Mouse (Mus musculus): ENCODE data around the gene Teddm1b.
"Not testable (repeated sequence)": the region's sequence is repeated elsewhere in the genome, so short reads cannot be mapped to it uniquely, and the experiment has no call there.

Gene Teddm1b

DNA sequence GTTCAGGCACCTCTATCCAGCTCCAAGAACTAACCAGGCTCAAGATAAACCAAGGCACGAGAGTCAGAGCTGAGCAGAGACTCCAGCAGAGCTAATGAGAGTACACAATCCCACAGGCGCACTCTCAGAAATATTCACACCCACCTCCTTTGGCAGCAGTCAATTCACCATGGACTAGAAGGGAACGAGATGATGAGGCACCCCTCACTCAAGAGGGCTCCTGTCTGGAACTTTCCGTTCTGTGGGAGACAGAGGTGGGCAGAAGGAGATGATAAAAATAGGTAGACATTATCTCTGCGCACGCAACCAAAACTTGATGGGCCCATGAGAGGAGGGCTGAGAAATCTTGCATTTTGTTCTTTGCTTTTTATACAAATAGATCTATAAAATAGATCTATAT is at the start of gene Teddm1b:
TSS of gene Teddm1b (plus strand) at position 301 of the 400 bp plus-strand sequence.
- DNase-seq = no peak

DNA sequence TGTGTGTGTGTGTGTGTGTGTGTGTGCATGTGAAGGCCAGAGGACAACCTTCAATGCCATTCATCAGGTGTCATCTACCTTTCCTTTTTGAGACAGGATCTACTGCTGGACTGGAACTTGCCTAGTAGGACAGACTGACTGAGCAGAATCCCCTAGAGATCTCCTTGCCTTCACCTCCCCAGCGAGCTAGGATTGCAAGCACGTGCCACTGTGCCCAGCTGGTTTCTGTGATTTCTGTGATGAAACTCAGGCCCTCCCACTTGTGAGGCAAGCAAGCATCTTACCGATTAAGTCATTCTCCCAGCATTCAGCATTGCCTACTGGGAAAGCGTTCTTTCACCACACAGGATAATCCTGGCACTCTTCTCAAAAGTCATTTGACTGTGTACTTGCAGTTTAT is 43.4 kb upstream of the Teddm1b start:
- no peak for DNase-seq

DNA sequence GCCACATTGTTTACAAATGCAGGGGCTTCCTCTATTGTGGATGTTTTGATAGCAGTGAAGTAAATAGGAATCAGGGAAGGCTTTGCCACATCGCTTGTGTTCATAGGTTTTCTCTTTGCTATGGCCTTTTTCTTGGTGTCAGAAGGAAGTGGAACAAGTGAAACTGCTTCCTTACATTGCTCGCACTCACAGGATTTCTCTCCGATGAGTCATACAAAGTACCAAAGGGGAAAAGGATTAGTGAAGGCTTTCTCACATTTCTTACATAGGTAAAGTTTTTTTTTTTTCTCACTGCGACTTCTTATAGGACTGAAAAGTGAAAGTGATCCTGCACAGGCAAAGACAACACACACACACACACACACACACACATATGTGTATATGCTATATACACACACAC is 38.1 kb upstream of the Teddm1b start:
- DNase-seq = no peak

DNA sequence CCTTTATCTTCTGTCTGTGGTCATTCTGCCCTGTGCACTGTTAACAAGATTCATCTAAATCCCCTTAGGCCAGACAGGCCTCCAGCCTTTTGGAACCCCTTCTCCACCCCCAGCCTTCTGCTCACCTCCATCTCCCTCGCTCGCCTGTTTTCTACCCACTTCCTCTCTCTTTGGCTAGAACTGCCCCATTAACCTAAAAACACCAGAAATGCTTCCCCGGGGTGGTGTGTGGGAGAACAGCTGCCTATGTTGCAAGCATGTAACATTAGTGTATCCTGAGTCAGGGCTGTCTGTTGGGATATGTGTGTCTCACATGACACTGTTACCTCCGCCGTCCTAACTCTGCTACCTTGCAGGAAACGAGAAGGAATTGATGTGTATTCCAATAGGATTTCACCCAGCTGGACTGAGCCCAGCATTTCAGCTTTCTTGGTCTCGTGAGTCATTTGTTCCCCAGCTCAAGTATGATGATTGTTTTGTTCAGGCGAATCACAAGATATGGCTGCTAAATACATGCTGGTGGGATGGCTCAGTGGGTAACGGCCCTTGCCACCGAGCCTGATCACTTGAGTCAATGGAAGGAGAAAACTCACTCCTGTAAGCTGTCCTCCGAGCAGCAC is 31.9 kb upstream of the Teddm1b start:
- no peak for DNase-seq

DNA sequence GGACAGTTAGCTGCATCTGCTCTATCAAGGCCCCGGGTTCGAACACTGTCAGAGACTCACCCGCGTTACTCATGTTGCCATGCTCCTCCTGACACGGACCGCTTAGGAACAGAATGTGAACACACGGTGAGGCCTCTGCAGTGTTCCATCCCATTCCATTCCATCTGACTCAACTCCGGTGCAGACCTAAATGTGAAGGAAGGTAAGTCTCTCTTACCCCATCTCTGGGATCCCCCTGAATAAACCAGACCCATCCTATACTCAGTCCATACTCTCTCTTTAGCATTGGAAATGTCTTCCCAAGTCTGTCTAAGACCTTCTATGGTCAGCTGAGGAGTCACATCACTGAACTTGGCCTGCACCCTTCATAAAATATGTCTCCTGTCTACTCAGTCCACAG is 30.1 kb upstream of the Teddm1b start, which contains the start of gene Rgsl1:
TSS of gene Rgsl1 (minus strand) at position 101 of the 400 bp plus-strand sequence.
- no peak for DNase-seq

DNA sequence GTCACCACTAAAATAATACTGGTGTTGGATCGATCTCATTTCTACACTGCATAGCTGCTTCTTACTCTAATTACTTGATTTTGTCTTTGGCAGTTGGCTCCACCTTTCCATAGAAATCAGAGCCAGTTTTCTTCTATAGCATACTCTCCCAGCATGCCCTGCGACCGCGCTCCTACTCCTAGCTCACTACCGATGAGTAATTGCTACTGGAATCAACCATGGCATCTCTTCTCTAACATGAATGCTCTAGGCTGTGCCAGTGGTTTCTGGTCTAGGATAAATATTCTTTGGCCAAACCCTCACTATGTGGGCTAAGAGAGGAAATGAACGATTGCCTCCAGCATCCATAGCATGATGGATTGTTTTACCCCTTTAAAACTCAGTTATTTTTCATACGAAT is 27.7 kb upstream of the Teddm1b start:
- DNase-seq = no peak

DNA sequence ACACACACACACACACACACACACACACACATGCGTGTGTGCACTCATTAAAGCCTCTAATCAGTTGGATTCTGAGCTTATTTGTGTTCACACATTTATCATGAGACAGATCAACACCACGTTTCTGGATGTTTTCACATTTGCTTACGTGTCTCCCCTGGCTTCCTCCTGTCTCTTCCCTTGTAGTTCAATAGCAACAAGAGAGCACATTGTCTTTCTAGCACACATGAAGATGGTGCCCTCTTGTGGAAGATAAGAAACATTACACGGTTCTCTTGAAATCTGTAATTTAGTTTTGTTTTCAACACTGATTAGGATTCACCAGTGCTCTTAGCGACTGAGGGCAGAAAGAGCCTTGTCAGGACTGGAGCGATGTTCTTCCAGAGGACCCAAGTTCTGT is 27.3 kb upstream of the Teddm1b start:
- DNase-seq = no peak

DNA sequence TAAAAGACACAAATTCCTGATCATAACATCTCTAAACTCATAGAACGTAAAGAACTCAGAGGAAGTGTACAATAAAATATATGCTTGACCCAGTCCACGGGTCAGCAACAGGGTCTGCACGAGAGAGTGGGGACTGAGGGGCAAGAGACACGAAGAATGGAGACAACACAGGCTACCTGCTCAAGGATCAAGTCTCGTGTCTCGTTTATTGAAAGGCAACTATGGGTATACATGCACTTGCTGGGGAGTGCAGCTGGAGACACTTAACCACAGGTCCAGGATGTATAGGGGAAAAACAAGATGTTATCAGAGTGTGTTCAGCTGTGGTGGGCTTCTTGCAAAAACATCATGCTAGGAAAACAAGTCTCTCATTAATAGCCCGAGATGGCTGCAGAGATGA is 21.4 kb upstream of the Teddm1b start:
- not testable (repeated sequence) for DNase-seq

DNA sequence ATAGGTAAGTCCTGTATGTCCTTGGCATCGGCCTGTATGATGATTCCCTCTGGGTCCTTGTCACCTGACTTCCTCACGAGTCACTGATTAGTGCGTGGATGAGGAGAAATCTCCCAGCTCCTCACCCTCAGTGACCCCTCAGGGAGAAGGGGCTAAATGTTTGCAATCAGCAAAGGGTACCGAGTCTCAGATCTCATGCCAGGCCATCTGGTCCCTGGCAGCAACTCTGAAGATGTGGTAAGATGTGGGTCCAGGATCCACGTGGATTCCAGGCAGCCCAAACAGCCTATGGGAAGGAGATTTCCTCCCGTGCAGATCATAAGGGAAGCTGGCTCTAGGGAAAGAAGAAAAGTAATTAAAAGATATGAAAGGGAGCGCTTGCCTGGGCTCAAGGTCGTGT is 18.2 kb upstream of the Teddm1b start:
- no peak for DNase-seq

DNA sequence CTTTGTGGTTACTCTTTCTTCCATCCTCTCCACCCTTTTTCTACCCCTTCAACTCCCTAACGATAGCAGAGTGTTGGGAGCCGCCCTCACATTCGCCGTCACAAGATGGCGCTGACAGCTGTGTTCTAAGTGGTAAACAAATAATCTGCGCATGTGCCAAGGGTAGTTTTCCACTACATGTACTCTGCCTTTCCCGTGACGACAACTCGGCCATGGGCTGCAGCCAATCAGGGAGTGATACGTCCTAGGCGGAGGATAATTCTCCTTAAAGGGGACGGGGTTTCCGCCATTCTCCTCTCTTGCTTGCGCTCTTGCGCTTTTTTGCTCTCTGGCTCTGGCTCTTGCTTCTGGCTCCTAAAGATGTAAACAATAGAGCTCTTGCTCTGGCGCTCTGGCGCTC is 6.2 kb downstream of the Teddm1b start:
- DNase-seq = not testable (repeated sequence)

DNA sequence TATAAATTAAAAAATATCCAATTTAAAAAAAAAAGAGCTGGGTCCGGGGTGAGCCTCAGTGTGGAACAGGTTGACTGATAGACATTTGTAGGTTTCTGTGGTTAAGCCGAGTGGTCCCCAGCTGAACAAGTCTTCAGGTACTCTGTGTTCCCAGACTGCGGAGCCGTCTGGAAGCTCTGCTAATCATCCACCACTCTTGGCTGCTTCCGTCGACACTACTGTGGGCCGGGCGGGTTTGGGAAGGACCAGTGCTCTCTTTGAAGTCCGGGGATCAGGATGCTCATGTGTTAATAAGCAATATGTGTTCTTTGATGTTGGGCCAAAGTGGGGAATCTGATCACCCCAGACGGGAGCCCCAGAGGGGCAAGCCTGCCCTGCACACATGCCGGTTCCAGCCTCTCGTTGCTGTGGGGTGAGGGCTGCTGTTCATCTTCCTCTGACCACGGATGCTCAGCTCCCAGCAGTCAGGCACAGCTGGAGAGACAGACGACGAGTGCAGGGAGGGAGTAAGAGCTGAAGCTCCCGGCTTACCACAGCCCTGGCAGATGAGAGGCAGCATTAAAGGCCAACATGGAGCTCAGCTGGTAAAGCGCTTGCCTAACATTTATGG is 12.0 kb downstream of the Teddm1b start:
- DNase-seq = no peak

DNA sequence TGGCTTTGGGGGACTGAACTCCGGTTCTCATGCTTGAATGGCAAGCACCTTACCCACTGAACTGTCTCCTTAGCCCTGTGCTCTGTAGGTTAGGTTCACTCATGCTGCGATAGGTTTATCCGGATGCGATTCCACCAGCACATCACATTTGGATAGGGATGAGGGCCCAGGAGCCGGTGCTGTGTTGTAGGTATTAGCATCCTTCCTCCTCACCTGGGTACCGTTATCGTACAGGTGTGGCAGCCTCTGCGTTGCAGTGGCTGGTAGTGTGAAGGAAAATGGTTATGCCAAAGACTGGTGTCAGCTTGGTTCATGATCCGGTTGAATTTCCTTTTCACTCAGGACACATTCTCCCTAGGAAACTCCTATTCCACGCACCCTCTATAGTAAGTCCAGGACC is 16.0 kb downstream of the Teddm1b start:
- DNase-seq = no peak

DNA sequence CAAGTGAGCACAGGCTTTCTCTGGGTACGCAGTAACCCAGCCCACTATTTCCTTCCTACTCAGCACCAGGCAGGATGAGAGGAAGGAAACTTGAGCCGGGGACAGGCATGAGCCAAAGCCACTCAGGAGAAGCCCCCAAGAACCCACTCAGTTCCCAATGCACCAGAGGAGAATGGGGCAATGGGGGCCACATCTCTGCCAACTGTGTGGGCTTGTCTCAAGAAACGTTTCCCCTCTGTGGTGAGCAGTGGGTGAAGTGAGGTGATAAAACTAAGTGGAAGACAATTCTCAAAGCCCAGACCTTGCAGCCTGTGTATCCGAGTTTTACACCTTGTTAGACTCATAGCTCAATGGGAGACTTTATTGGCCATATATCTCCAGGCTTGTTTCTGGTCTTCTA is 17.3 kb downstream of the Teddm1b start, which contains the start of gene Teddm1a:
TSS of gene Teddm1a (plus strand) at position 301 of the 400 bp plus-strand sequence.
- DNase-seq = no peak

DNA sequence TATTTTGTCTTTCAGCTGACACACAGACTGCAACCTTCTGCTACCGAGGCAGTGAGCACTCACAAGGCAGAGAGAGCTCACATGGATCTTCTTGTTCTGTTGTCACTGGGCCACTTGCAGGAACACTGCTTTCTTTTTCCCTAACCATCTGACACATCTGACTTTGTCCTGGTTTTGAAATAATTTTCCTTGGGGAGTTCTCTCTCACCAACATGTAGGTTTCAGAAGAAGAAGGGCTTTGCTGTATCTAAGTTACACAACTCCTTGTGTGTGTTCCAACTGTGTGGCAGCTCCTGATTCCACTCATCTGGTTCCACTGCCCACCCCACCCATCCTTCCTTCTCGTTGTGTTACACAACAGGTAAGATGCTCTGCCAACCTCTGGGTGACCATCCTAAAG is 19.6 kb downstream of the Teddm1b start:
- DNase-seq = no peak

DNA sequence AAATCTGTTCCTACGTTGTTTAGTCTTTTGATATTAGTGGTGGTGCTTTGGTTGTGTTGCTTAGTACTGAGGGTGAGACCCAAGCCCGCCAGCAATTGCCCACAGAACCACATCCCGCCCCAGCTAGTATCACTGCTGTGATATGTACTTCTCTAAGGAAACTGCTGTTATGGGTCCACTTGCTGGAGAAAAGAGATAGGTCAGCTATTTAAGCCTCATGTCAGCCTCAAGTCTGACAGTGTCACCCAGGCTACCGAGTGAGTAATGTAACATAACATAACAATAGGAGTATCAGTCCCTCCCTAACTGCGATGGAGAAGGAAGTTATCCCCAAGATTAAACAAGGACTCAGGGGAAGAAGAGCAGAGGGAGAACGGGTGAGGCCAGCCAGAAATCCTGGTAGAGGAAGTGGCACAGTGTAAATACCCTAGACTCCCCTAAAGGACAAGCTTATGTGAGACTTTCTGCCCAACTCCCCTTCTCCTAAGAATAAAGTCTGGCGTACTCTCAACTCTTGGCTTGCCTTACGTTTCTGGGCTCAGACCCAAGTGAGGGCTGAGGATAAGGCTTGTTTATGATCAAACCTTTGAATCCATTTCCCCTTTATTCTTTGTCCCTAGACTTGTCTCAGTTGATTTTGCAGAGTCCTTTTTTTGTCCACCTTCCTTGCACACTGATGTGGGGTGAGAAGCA is 20.2 kb downstream of the Teddm1b start:
- no peak for DNase-seq

DNA sequence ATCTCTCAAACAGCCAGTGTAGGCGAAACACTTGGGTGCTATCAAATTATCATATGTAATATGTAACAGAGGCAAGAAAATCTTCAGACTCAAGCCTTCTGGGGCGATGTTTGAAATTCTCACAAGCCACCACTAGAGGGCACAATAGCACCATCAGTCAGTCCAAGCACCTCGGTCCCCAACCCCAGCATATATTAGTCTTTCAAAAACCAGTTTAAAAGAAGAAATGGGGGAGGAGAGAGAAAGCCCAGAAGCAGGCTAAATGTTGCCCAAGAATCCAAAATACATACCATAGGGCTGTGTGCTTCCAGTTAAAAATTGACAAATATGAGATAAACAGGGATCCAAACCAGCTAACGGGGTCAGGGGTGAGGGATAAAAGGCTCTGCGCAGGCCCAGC is 20.8 kb downstream of the Teddm1b start:
- DNase-seq = peak; percentile 80

DNA sequence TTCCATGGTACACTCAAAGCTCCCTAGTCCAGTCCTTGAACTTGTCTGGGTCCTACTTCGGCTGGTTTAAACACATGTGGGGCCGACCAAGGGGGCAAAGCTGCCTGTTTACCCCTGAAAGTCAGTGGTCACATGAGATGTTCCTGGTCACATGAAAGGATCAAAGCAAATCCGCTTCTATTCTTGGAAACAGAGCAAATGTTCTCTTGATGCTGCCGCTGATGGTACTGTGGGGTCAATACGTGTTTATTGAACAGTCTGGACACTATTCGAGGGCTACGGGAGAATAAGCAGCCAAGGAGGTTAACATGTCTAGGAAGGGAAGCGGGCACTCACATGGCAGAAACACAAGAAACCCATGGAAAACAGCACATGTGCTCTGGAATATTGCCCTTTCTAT is 23.1 kb downstream of the Teddm1b start:
- DNase-seq = no peak

DNA sequence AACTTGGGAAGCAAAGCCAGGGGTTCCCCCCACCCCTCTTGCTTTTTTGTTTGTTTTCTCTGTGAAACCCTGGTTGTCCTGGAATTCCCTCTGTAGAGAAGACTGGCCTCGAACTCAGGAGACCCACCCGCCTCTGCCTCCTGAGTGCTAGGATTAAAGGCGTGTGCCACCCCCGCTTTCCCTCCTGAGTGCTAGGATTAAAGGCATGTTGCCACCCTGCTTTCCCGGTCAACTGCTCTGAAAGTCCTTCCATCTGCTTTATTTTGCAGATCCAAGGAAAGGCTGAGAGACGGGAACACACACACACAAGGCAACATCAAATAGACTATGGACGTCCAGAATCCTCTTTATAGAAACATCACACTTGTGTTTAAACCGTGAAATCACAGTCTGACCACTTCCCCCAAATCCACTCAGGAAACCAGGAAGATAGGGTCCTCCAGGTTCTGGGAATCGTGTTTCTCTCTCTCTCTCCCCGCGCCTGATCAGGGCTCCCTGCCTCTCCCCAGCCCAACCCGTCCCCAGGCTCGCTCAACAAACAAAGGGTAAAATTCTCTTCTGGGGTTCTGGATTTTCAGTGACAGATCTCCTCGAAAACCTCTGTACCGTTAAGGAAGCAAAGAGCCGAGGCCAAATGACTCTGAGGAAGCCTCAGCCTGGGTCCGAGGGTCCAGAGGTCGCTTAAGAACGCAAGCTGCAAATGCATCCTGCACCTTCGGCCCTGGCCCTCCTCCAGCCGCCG is 25.0 kb downstream of the Teddm1b start:
- DNase-seq = no peak

DNA sequence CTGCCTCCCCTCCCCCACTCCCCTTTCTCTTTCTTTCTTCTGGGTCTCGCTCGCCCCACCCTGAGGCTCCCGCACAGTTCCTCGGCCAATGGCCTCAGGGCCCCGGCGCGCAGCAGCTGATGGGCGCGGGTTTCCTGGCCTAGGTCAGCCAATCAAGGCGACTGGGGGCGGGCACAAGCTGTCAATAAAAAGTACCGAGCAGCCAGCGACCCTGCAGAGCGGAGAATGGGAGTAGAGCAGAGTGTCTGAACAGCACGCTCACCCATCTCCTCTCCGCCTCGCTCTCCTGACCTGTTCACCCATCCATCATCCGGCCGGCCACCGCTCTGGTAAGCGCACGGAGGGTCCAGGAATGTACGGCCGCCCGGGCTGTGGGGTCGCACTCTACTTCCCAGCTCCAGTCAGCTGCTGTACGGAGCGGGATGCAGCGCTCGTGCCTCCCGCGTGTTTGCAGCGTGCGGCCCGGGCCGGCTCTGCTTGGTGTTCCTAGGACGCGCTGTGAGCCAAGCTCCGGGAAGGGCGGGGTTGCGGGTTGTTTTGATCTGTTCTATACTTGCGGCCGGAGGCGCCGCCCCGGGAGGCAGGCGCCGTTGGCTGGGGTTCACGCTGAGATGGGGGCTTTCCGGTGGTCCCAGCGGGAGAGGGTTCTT is 25.7 kb downstream of the Teddm1b start, which contains the start of the genes Glul and Teddm2:
TSS of gene Glul (plus strand) at position 214 of the 650 bp plus-strand sequence.
TSS of gene Teddm2 (minus strand) at position 498 of the 650 bp plus-strand sequence.
- peak; percentile 98 for DNase-seq

DNA sequence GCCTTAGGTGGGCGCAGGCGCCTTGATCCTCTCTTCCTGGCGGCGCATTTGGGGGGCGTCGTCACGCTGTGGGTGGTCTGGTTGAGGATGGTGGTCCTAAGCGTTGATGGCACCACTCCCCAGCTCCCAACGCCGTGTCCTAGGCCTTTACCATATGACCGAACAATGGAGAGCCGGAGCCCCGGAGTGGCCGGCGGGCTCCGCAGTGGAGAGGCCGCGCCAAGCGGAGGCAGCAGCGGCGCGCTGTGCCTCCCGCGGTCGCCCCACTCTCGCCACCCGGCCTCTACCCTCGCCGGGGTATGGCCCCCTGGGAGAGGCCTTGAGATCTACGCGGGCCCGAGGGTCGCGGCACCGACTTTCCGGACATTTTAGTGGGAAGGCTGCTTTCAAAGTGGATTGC is 26.2 kb downstream of the Teddm1b start:
- peak; percentile 56 for DNase-seq

DNA sequence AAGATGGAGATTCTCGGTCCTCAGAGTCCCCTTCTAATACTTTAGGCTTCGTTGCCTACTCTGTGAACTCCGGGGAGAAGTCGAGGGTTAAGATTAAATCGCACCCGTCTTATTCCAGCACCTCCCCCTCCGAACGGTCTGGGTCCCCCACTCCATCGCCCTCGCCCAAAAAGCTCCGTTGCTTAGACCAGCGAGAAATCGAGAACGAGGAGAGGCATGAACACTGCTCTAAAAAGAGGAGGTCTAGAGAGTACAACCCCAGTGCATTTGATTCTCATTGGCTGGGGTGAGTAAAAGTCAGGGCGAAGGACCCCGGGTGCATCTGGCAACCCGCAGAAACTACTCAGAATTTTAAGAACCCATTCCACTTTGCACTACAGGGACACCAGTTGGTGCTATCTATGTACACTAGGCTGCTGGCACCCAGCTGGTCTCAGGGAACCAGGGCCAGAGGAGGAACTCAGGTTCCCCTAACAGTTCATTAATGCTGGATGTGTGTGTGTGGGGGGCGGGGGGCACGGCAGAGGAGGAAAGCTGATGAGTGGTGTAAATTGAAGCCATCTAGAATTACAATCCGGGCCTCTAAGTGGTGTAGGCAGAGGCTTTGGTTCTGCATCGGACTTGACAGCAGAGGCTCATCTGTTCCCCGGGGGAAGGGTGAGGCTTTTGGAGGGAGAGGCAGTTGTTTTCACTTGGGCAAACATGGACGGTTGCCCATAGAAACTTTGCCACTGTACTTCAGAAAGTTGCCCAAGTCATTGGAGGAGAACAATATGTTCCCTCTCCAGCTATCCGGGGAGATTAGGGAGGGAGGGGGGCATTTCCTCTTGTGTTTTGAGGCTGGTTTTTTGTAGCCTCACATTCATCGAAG is 26.9 kb downstream of the Teddm1b start:
- DNase-seq = peak; percentile 56

DNA sequence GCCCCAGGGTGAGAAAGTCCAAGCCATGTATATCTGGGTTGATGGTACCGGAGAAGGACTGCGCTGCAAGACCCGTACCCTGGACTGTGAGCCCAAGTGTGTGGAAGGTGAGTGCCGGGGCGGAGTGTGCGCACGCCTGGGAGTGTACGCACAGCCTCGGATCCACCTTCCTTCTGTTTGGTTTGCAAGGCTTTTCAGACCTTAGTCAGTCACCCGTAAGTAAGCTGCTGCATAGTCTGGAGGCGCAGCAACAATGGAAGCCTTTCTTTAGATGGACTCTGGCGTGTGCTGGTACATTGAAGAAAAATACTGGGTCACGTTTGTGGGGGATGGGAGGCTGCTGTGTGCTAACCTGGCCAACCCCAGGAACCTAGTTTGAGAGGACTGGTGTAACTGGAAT is 28.9 kb downstream of the Teddm1b start:
- no peak for DNase-seq
